Mouse (Mus musculus) testis, adult 2 months (tissue): Measurements from ENCODE around the gene Aurkb.

Experiments used
- CTCF ChIP-seq: fragments of 200-500 bp; IDR thresholded peaks from 2 replicates; pipeline ENCODE4 v1.5.1; 2012; ENCODE audit warnings: low read depth, mild to moderate bottlenecking, inconsistent platforms, low read length, moderate library complexity; ENCODE audit not compliant: control insufficient read depth, insufficient read depth, insufficient replicate concordance
- POLR2A ChIP-seq: fragments of 200-500 bp; IDR thresholded peaks from 2 replicates; pipeline ENCODE4 v1.6.1; 2012; ENCODE audit warnings: low read depth, mild to moderate bottlenecking, inconsistent platforms, low read length, moderate library complexity; ENCODE audit not compliant: control insufficient read depth

- no peak for TF ChIP-seq CTCF
- TF ChIP-seq POLR2A, result no peak; the same call in 1 of the 2 replicates
Measured at GRCm38 (mm10) chr11:69046395-69046774, 938 bp downstream of the Aurkb start.
